Mouse (Mus musculus) frontal cortex, postnatal 36 days (tissue): Measurements from ENCODE around the gene Aqp2.

Source experiments
- DNase-seq, 2 experiments: peaks; one replicate each; pipeline ENCODE4 v3.0.0; 2022; ENCODE audit warnings: low spot score in 2 of 2

Gene Aqp2

GRCm38 (mm10) chr15:99590429-99591084 is 11.7 kb downstream of the Aqp2 start, which contains the start of gene Aqp5:
Gene Aqp5 (plus strand): TSS chr15:99590782.
- DNase-seq, result no peak

GRCm38 (mm10) chr15:99592177-99592576 is 13.3 kb downstream of the Aqp2 start:
- DNase-seq, result no peak

GRCm38 (mm10) chr15:99592877-99593276 is 14.0 kb downstream of the Aqp2 start:
- DNase-seq, result no peak

GRCm38 (mm10) chr15:99594951-99595350 is 16.1 kb downstream of the Aqp2 start:
- no peak for DNase-seq

DNA sequence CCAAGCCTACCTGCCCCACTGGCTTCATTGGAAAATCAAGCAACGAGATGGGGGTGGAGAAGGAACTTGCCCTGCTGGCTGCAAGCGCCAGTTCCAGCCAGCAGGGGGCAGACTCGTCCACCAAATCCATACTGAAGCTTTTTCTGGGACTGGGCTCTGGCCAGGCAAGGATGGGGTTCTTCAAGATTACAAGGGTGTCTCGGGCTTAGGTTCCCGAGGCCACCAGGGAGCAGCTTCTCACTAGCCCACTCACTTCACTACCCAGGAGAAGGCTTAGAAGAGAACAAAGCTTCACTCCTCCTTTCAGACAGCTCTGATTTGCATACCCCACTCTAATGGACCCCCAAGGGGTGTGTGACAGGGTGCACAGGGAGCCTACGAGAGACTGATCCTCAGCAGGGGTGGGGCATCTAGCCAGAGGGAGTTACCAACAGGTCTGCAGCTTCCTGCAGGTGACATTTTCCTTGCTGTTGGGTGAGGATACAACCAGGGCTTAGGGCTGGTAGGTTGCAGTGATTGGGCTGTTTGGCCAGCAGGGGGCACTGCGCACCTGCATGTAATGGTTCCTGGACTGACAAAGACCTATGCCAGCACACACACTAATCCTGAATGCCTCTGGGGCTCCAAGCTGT is 17.3 kb downstream of the Aqp2 start:
- peak; percentile 88 to 92 for DNase-seq

GRCm38 (mm10) chr15:99596841-99597240 is 18.0 kb downstream of the Aqp2 start:
- no peak for DNase-seq

DNA sequence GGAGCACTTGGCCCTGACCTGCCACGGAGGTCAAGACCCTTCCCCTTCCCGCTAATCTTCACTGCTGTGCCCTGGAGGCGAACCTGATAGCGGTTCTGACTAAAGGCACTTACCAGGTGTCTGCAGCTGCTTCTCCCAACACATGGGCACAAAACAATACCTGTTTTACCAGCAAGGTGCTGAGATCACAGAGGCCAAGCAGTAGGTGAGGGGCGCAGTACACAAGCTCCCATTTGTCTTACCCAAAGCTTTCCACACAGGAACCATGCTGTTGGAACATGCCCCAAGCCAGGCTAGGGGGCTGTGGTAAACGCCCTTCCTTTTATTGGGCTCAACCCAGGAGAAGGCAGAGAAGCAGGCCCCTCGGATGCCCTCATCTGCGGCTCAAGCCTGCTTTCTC is 18.7 kb downstream of the Aqp2 start:
- no peak for DNase-seq

DNA sequence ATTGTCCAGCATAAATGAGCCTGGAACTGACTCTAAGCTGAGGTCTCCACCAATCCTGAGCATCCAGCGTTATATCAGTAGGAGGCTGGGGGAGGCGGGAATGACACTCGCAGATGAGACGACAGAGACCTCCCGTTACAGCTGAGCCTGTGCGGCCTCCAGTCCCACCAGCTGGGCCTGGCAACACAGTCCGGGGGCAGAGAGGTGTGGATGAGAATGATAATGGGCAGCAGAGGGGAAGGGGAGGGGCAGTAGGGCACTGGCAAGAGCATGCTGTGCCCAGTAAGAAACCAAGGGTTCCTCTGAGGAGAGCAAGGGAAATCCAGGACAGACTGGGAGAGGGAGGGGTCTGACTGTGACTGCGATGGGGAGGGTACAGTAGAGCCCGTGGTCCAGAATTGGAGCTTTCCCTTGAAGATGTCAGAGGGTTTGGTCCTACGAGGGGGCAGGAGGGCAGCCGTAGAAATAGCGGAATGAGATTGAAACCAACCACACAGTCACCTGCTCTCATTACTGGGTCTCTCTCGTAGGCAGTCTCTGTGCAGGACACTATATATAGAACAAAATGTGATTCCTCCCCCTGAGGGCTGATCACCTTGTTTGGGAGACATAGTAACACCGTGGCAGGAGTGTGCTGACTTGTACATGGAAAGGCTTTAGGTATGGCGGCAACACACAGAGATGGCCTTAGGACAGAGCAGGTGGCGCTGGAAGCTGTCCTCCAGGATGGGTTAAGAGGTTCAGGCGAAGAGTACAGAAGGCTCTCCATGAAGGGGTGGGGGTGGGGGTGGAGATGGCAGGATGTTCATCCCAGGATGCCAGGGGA is 20.6 kb downstream of the Aqp2 start:
- no peak for DNase-seq

- DNase-seq, result no peak
These were observed 22.3 kb downstream of the Aqp2 start, which contains the start of gene Aqp6 for GRCm38 (mm10) chr15:99600986-99601822. Gene Aqp6 (plus strand): TSS chr15:99601400.

DNA sequence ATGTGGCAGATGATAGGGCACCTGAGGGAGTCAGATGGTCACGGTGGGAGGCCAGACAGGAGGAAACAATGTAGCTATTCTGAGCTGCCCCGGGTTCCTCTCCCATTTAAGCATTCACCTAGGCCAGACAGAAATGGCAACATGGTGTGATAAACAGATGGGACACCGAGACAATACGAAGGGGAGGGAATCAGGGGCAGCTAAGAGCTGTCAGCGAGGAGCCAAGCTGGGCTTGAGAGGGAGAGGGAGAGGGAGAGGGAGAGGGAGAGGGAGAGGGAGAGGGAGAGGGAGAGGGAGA is 22.9 kb downstream of the Aqp2 start:
- DNase-seq, result no peak

GRCm38 (mm10) chr15:99602206-99602820 is 23.5 kb downstream of the Aqp2 start:
- no peak for DNase-seq

- peak in 1 of 2 experiments; percentile 38 for DNase-seq
These were observed 24.4 kb downstream of the Aqp2 start for GRCm38 (mm10) chr15:99603216-99603615.

DNA sequence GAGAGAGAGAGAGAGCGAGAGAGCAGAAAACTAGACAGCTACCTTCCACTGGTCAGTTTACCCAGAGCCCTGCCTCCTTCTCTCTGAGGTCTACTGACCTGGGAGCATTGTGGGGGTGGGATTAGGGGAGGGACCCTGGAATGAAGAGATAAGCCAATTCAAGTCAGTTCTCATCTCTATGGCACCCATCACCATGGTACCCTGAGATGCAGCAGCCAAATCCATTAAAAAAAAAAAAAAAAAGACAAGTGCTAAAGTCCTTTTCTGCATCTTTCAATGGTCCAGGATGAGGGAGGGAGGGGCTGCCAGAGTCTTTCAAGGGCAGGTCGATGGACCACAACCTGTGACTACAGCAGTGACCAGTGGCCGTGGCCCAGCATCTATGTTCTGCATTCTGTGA is 26.7 kb downstream of the Aqp2 start:
- DNase-seq, result no peak

DNA sequence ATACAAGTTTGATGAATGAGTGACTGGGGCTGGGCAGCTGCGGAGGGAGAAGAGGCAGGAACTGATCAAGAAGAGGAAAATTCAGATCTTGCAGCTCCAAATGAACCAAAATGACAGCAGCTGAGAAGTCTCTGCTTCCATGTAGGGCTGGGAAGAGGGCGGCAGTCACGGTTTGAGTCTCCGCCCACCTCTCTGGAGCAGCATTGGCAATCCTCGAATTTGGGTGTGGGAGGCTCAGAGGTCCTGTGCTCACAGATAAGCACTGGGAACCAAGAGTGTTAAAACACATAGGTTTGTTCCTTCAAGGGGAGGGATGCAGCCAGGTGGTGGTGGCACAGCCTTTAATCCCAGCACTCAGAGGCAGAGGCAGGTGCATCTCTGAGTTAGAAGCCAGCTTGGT is 27.7 kb downstream of the Aqp2 start:
- peak in 1 of 2 experiments; percentile 62 for DNase-seq

GRCm38 (mm10) chr15:99607388-99608113 is 28.7 kb downstream of the Aqp2 start:
- no peak for DNase-seq

- no peak for DNase-seq
These were observed 29.7 kb downstream of the Aqp2 start for GRCm38 (mm10) chr15:99608382-99609125.

DNA sequence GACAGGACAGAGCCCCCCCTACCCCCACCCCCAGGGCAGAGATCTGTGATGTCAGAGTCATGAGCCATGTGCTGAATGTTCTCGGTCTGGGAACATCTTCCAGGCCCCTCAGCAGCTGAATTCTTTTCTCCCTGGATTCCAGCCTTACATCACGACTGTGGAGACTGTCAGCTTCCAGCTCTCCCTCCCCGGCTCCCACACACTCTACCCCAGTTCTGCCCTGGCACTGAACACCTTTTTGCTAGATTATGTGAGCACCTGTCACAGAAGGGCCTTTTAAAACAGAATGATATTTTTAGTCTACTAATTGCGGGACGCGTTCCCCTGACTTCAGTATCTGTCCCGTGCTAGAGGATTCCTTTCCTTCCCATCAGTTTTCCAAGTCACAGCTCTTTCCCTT is 32.7 kb downstream of the Aqp2 start:
- DNase-seq, result peak in 1 of 2 experiments; percentile 36

- no peak for DNase-seq
These were observed 35.4 kb downstream of the Aqp2 start for GRCm38 (mm10) chr15:99614273-99614672.

DNA sequence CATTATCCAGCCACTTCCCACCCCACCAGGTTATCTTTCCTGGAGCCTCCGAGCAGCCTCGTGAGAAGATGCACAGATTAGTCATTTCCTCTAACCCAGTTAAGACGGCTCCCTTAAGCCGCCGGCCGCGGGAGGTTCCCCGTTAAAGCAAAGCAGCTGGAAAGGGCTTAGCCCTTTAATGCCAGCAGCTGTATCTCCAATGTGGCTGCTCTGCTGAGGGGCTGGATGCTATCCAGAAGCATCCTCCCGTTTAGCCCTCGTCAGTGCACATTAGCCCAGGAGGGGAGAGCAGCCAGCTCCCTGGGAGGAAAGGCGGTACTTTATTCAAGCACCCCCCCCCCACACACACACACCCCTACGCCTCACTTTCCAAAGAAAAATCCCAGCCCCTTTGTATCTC is 35.9 kb downstream of the Aqp2 start:
- no peak for DNase-seq

DNA sequence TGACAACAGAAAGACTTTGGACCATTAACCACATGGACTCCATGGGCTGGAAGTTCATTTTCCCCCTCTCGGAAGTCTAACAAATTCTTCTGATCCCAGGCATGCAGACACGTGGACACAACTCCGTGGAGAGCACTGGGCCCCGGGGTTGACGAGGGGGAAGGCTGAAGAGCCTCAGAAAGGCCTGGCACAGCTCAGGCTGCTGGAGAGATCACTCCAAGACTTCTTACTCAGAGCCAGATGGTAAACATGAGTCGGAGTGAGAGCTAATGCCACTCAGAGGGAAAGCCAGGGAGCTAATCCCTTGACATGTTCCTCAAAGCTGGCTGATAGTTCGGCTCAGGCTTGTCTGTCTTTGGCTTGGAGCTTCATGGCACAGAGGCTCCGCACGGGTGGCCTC is 36.4 kb downstream of the Aqp2 start:
- DNase-seq, result no peak
